8 mouse cellular contexts compared by ENCODE assay signal in the genomic region with DNA sequence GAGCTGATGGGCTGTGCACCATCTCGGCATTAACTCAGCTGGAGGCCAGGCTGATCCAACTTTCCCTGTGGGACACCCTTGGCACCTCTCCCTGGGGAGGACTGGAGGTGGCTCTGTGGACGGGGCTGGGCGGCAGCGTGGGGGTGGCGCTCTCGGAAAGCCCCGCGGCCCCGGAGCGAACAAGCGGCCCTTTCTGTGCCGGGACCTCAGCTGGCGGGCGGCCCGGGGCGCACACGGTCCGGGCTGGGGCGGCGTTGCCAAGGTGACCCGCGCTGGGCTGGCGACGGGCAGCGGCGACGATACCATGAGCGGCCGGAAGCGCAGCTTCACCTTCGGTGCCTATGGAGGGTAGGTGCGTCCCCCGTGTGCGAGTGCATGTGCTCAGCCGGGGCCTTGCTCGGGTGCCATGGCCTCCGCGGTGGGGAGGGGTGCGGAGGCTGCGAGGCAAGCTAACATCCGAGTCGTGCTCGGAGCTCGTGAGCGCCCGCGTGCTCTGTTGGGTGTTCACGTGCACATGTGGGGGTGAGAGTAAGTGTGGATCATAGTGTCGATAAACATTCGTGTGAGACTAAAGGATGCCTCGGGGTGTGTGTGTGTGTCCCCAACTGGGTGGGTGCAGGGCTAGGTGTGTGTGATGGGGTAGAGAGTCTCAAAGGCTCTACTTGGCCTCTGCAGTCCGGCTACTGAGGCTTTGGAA. TPM values are rescaled to one million over a fixed set of nuclear protein-coding genes. Genes with fewer than 3 reads are reported as not detected.
A peak's percentile ranks its signal among the peaks of the same experiment; 100 is the strongest.
DNase-seq lines count a peak whose midpoint lies in the region; ATAC-seq lines count a peak whose summit lies in the region.

No protein-coding gene starts in this region.

- H3K36me3 ChIP-seq in heart, embryonic 10.5 days: no peaks in the 10 kb centered on the region
- no peaks in the 10 kb centered on the region for H3K36me3 ChIP-seq in heart, embryonic 16.5 days (ENCODE audit: control insufficient read depth, insufficient read depth)
- H3K36me3 ChIP-seq in liver, embryonic 16.5 days (ENCODE audit: control insufficient read depth, insufficient read depth): no peaks in the 10 kb centered on the region
- H3K36me3 ChIP-seq in stomach, embryonic 15.5 days: no peaks in the 10 kb centered on the region

- WGBS in heart, embryonic 10.5 days: 6% methylated on average over 52 of the region's 52 CpGs
- WGBS in heart, embryonic 16.5 days: 6% methylated on average over 52 of the region's 52 CpGs
- 5% methylated on average over 41 of the region's 52 CpGs for WGBS in liver, embryonic 16.5 days (ENCODE audit: insufficient replicate concordance)
- 5% methylated on average over 52 of the region's 52 CpGs for WGBS in stomach, embryonic 15.5 days

- H3K4me1 ChIP-seq in heart, embryonic 10.5 days: peaks cover 15% of the 10 kb centered on the region
- H3K4me1 ChIP-seq in heart, embryonic 16.5 days (ENCODE audit: control insufficient read depth, insufficient read depth, low read length): peaks cover 7% of the 10 kb centered on the region; the same call in 1 of the 2 replicates
- H3K4me1 ChIP-seq in liver, embryonic 16.5 days (ENCODE audit: control insufficient read depth, low read depth, low read length): no peaks in the 10 kb centered on the region; the same call in 1 of the 2 replicates
- H3K4me1 ChIP-seq in stomach, embryonic 15.5 days: peaks cover 13% of the 10 kb centered on the region

- no peak for ATAC-seq in heart, embryonic 16.5 days (replicated peaks; ENCODE audit: extremely low read depth, insufficient read depth, low FRiP score)
- ATAC-seq in liver, embryonic 16.5 days (ENCODE audit: low read depth): no peak
- no peak for ATAC-seq in stomach, embryonic 15.5 days (ENCODE audit: insufficient read depth, low FRiP score, low read depth)

- H3K9ac ChIP-seq in heart, embryonic 16.5 days (ENCODE audit: low read length): peak overlapping the region; percentile 56
- no peak overlapping the region for H3K9ac ChIP-seq in liver, embryonic 16.5 days (ENCODE audit: low read depth, low read length)
- H3K9ac ChIP-seq in stomach, embryonic 15.5 days: 0 out of 2 replicates have a peak overlapping the region, but pooled peaks have one; percentile 3

- H3K4me3 ChIP-seq in heart, embryonic 10.5 days: peak overlapping the region; percentile 48
- H3K4me3 ChIP-seq in heart, embryonic 16.5 days (ENCODE audit: low read length): peak overlapping the region; percentile 46
- H3K4me3 ChIP-seq in liver, embryonic 16.5 days (ENCODE audit: low read depth, low read length): 0 out of 2 replicates have a peak overlapping the region, but pooled peaks have one; percentile 15
- H3K4me3 ChIP-seq in stomach, embryonic 15.5 days (replicated peaks): peak overlapping the region; percentile 30

- H3K9me3 ChIP-seq in heart, embryonic 10.5 days: no peaks in the 10 kb centered on the region
- H3K9me3 ChIP-seq in heart, embryonic 16.5 days (replicated peaks; ENCODE audit: control insufficient read depth, low read length): no peaks in the 10 kb centered on the region
- no peaks in the 10 kb centered on the region for H3K9me3 ChIP-seq in liver, embryonic 16.5 days (replicated peaks; ENCODE audit: control insufficient read depth, low read length)
- no peaks in the 10 kb centered on the region for H3K9me3 ChIP-seq in stomach, embryonic 15.5 days

- H3K27ac ChIP-seq in heart, embryonic 10.5 days: no peak overlapping the region
- no peak overlapping the region for H3K27ac ChIP-seq in heart, embryonic 16.5 days (ENCODE audit: low read length)
- H3K27ac ChIP-seq in liver, embryonic 16.5 days (ENCODE audit: low read length): no peak overlapping the region
- H3K27ac ChIP-seq in stomach, embryonic 15.5 days: no peak overlapping the region

- no peak for DNase-seq in heart, embryonic 10.5 days (ENCODE audit: low spot score)
- no peak for DNase-seq in heart, postnatal 25 days (ENCODE audit: low spot score)
- DNase-seq in cerebellum, postnatal 10 days: peak; percentile 74 to 84
- peak; percentile 67 to 75 for DNase-seq in kidney, postnatal 36 days
- DNase-seq in urinary bladder, postnatal 36 days (ENCODE audit: low spot score in 2 of 2): no peak

- peaks cover 99% of the 10 kb centered on the region for H3K27me3 ChIP-seq in heart, embryonic 10.5 days (ENCODE audit: insufficient read depth, poor library complexity, severe bottlenecking)
- H3K27me3 ChIP-seq in heart, embryonic 16.5 days (ENCODE audit: control insufficient read depth, insufficient read depth, low read length): peaks cover 85% of the 10 kb centered on the region
- peaks cover 33% of the 10 kb centered on the region for H3K27me3 ChIP-seq in liver, embryonic 16.5 days (ENCODE audit: control insufficient read depth, insufficient read depth, low read depth, low read length)
- H3K27me3 ChIP-seq in stomach, embryonic 15.5 days (replicated peaks): peaks cover 24% of the 10 kb centered on the region

- intact Hi-C loops in heart, postnatal 25 days (cut with DNase I): loop anchor here (5.0 kb wide), 1 partner anchor 156 kb away; no protein-coding TSS in a partner anchor

- peak overlapping the region; percentile 65 for H3K4me2 ChIP-seq in heart, embryonic 16.5 days (ENCODE audit: low read depth, low read length)
- H3K4me2 ChIP-seq in liver, embryonic 16.5 days (ENCODE audit: low read depth, low read length): no peak overlapping the region
- peak overlapping the region; percentile 65 for H3K4me2 ChIP-seq in stomach, embryonic 15.5 days

RNA-seq across cellular contexts. Expression of a gene that starts 17.0 kb away (rescaled TPM):
- 6.7 and 8.0 TPM in 2 replicates for polyA plus RNA-seq in heart, embryonic 10.5 days (2016; fragmentation: Nextera tagmentation; extraction: Ambion mirVana)
- 10 to 100 TPM; 13.8 to 19.4 TPM for total RNA-seq in heart, postnatal 25 days (2021)
- 9.7 and 9.8 TPM in 2 replicates for polyA plus RNA-seq in heart, embryonic 16.5 days (2015; fragmentation: Nextera tagmentation; extraction: Ambion mirVana)
- polyA plus RNA-seq in liver, embryonic 16.5 days (2015; fragmentation: Nextera tagmentation; extraction: Ambion mirVana): 3.0 and 4.4 TPM in 2 replicates
- 59.1 and 73.0 TPM in 2 replicates for polyA plus RNA-seq in stomach, embryonic 15.5 days (2015; fragmentation: Nextera tagmentation; extraction: Ambion mirVana)

Comparison
In these comparisons a context has a peak if more than half of its experiments do, and no peak if none do; other contexts are left out.
1. DNase-seq: peak in cerebellum, postnatal 10 days (2 of 2) and kidney, postnatal 36 days (2 of 2); none in heart, embryonic 10.5 days (single experiment), heart, postnatal 25 days (single experiment) and urinary bladder, postnatal 36 days (0 of 2).
2. Peak in every context shown above with its lines, with median percentiles within 50 percentile points of each other: H3K4me3 ChIP-seq.